Mouse (Mus musculus): ENCODE results near the gene Sh3bgrl2. TPM values are rescaled to one million over a fixed set of nuclear protein-coding genes. Genes with fewer than 3 reads are reported as not detected.

Sh3bgrl2 gene
- polyA plus RNA-seq, 1 experiment, result 8.6 TPM

GRCm38 (mm10) chr9:83615912-83616585 lies 67.9 kb downstream of the Sh3bgrl2 start:
- DNase-seq (ENCODE audit: low read depth), result no peak
- TF ChIP-seq CTCF (IDR thresholded peaks at IDR 0.05; ENCODE audit: borderline replicate concordance, extremely low read depth, insufficient read depth, insufficient read length) (no peak), POLR2A (IDR thresholded peaks at IDR 0.05; ENCODE audit: borderline replicate concordance, extremely low read depth, insufficient read depth, insufficient read length, poor library complexity, severe bottlenecking) (no peak)

- TF ChIP-seq POLR2A (IDR thresholded peaks at IDR 0.05; ENCODE audit: borderline replicate concordance, extremely low read depth, insufficient read depth, insufficient read length, poor library complexity, severe bottlenecking) (no peak), CTCF (IDR thresholded peaks at IDR 0.05; ENCODE audit: borderline replicate concordance, extremely low read depth, insufficient read depth, insufficient read length) (no peak)
Observed at GRCm38 (mm10) chr9:83616586-83617081, 68.5 kb downstream of the Sh3bgrl2 start.

GRCm38 (mm10) chr9:83623455-83623854 lies 75.3 kb downstream of the Sh3bgrl2 start:
- no peak for TF ChIP-seq CTCF (IDR thresholded peaks at IDR 0.05; ENCODE audit: borderline replicate concordance, extremely low read depth, insufficient read depth, insufficient read length)
- no peak for TF ChIP-seq POLR2A (IDR thresholded peaks at IDR 0.05; ENCODE audit: borderline replicate concordance, extremely low read depth, insufficient read depth, insufficient read length, poor library complexity, severe bottlenecking)
- DNase-seq (ENCODE audit: low read depth), result no peak

More at GRCm38 (mm10) chr9:83616586-83617081, 68.5 kb downstream of the Sh3bgrl2 start:
- DNase-seq (ENCODE audit: low read depth), result no peak

GRCm38 (mm10) chr9:83624193-83624592 lies 76.1 kb downstream of the Sh3bgrl2 start:
- no peak for DNase-seq (ENCODE audit: low read depth)
- TF ChIP-seq POLR2A (IDR thresholded peaks at IDR 0.05; ENCODE audit: borderline replicate concordance, extremely low read depth, insufficient read depth, insufficient read length, poor library complexity, severe bottlenecking) (no peak), CTCF (IDR thresholded peaks at IDR 0.05; ENCODE audit: borderline replicate concordance, extremely low read depth, insufficient read depth, insufficient read length) (no peak)

GRCm38 (mm10) chr9:83625085-83625484 lies 77.0 kb downstream of the Sh3bgrl2 start:
- TF ChIP-seq CTCF (IDR thresholded peaks at IDR 0.05; ENCODE audit: borderline replicate concordance, extremely low read depth, insufficient read depth, insufficient read length) (no peak), POLR2A (IDR thresholded peaks at IDR 0.05; ENCODE audit: borderline replicate concordance, extremely low read depth, insufficient read depth, insufficient read length, poor library complexity, severe bottlenecking) (no peak)

GRCm38 (mm10) chr9:83628669-83629612 lies 80.8 kb downstream of the Sh3bgrl2 start:
- TF ChIP-seq POLR2A (IDR thresholded peaks at IDR 0.05; ENCODE audit: borderline replicate concordance, extremely low read depth, insufficient read depth, insufficient read length, poor library complexity, severe bottlenecking) (no peak), CTCF (IDR thresholded peaks at IDR 0.05; ENCODE audit: borderline replicate concordance, extremely low read depth, insufficient read depth, insufficient read length) (no peak)
- DNase-seq (ENCODE audit: low read depth), result peak; percentile 75

More at GRCm38 (mm10) chr9:83625085-83625484, 77.0 kb downstream of the Sh3bgrl2 start:
- no peak for DNase-seq (ENCODE audit: low read depth)

GRCm38 (mm10) chr9:83630341-83630740 lies 82.2 kb downstream of the Sh3bgrl2 start:
- no peak for DNase-seq (ENCODE audit: low read depth)
- TF ChIP-seq POLR2A (IDR thresholded peaks at IDR 0.05; ENCODE audit: borderline replicate concordance, extremely low read depth, insufficient read depth, insufficient read length, poor library complexity, severe bottlenecking) (no peak), CTCF (IDR thresholded peaks at IDR 0.05; ENCODE audit: borderline replicate concordance, extremely low read depth, insufficient read depth, insufficient read length) (no peak)

- TF ChIP-seq POLR2A (IDR thresholded peaks at IDR 0.05; ENCODE audit: borderline replicate concordance, extremely low read depth, insufficient read depth, insufficient read length, poor library complexity, severe bottlenecking), result no peak
- TF ChIP-seq CTCF (IDR thresholded peaks at IDR 0.05; ENCODE audit: borderline replicate concordance, extremely low read depth, insufficient read depth, insufficient read length), result peak; percentile 25; the same call in 1 of the 2 replicates
Observed at GRCm38 (mm10) chr9:83631920-83632319, 83.8 kb downstream of the Sh3bgrl2 start.

GRCm38 (mm10) chr9:83634703-83635102 lies 86.6 kb downstream of the Sh3bgrl2 start:
- DNase-seq (ENCODE audit: low read depth), result peak; percentile 37
- TF ChIP-seq CTCF (IDR thresholded peaks at IDR 0.05; ENCODE audit: borderline replicate concordance, extremely low read depth, insufficient read depth, insufficient read length) (no peak), POLR2A (IDR thresholded peaks at IDR 0.05; ENCODE audit: borderline replicate concordance, extremely low read depth, insufficient read depth, insufficient read length, poor library complexity, severe bottlenecking) (no peak)

More at GRCm38 (mm10) chr9:83631920-83632319, 83.8 kb downstream of the Sh3bgrl2 start:
- no peak for DNase-seq (ENCODE audit: low read depth)

- no peak for TF ChIP-seq POLR2A (IDR thresholded peaks at IDR 0.05; ENCODE audit: borderline replicate concordance, extremely low read depth, insufficient read depth, insufficient read length, poor library complexity, severe bottlenecking)
- TF ChIP-seq CTCF (IDR thresholded peaks at IDR 0.05; ENCODE audit: borderline replicate concordance, extremely low read depth, insufficient read depth, insufficient read length), result no peak
- peak; percentile 78 for DNase-seq (ENCODE audit: low read depth)
Observed at GRCm38 (mm10) chr9:83635997-83636396, 87.9 kb downstream of the Sh3bgrl2 start.

- TF ChIP-seq CTCF (IDR thresholded peaks at IDR 0.05; ENCODE audit: borderline replicate concordance, extremely low read depth, insufficient read depth, insufficient read length), result no peak
- no peak for TF ChIP-seq POLR2A (IDR thresholded peaks at IDR 0.05; ENCODE audit: borderline replicate concordance, extremely low read depth, insufficient read depth, insufficient read length, poor library complexity, severe bottlenecking)
- no peak for DNase-seq (ENCODE audit: low read depth)
Observed at GRCm38 (mm10) chr9:83643139-83643538, 95.0 kb downstream of the Sh3bgrl2 start.
